Mouse (Mus musculus) stomach, embryonic 16.5 days (tissue): ENCODE results near the gene Tmem229b. TPM values are rescaled to one million over a fixed set of nuclear protein-coding genes. Genes with fewer than 3 reads are reported as not detected.
A peak's percentile ranks its signal among the peaks of the same experiment; 100 is the strongest.

Source experiments
- ATAC-seq: fragments of 200-750 bp; cut with Nextera tagmentation; 2 replicates; pipeline ENCODE4 v1.8.0; 2017; ENCODE audit warnings: moderate number of reproducible peaks, moderate TSS enrichment; ENCODE audit not compliant: insufficient read depth, low FRiP score
- H3K27ac ChIP-seq: fragments of 300-500 bp; sonication (generic); 2 replicates; pipeline ENCODE4 v1.5.1; 2014; ENCODE audit warnings: low read length
- H3K27me3 ChIP-seq: fragments of 300-500 bp; sonication (generic); 2 replicates; pipeline ENCODE4 v1.6.1; 2014; ENCODE audit warnings: low read length, control low read depth, mixed read lengths; ENCODE audit not compliant: control insufficient read depth, insufficient read depth
- H3K36me3 ChIP-seq: fragments of 300-500 bp; sonication (generic); 2 replicates; pipeline ENCODE4 v1.6.1; 2014; ENCODE audit warnings: low read length; ENCODE audit not compliant: control insufficient read depth, insufficient read depth
- H3K4me1 ChIP-seq: fragments of 300-500 bp; sonication (generic); 2 replicates; pipeline ENCODE4 v1.6.1; 2014; ENCODE audit warnings: low read length, control low read depth, mixed read lengths; ENCODE audit not compliant: control insufficient read depth, insufficient read depth
- H3K4me2 ChIP-seq: fragments of 300-500 bp; sonication (generic); 2 replicates; pipeline ENCODE4 v1.6.1; 2014; ENCODE audit warnings: low read depth, low read length, mixed read lengths
- H3K4me3 ChIP-seq: fragments of 300-500 bp; sonication (generic); replicated peaks from 2 replicates; pipeline ENCODE4 v1.5.1; 2014; ENCODE audit warnings: mild to moderate bottlenecking, low read length
- H3K9ac ChIP-seq: fragments of 300-500 bp; sonication (generic); 2 replicates; pipeline ENCODE4 v1.6.1; 2014; ENCODE audit warnings: low read length
- H3K9me3 ChIP-seq: fragments of 300-500 bp; sonication (generic); replicated peaks from 2 replicates; pipeline ENCODE4 v1.6.1; 2016; ENCODE audit warnings: low read length, control low read depth; ENCODE audit not compliant: control insufficient read depth
- WGBS: fragments of 180-500 bp; shearing (Covaris S2); extraction: QIAGEN DNeasy Blood & Tissue Kit; methylation state at CpG from one replicate; pipeline ENCODE4 v1.1.7; 2014; 5-methylcytosine and 5-hydroxymethylcytosine counted together
- polyA plus RNA-seq: library from polyadenylated mRNA; unstranded; fragments of >200 nt; fragmentation: Nextera tagmentation; extraction: Ambion mirVana; gene quantifications from 2 replicates; pipeline ENCODE4 v1.2.1, GENCODE M21; 2015

Gene Tmem229b
- polyA plus RNA-seq, 1 experiment from 2014 or later: 7.6 TPM

DNA sequence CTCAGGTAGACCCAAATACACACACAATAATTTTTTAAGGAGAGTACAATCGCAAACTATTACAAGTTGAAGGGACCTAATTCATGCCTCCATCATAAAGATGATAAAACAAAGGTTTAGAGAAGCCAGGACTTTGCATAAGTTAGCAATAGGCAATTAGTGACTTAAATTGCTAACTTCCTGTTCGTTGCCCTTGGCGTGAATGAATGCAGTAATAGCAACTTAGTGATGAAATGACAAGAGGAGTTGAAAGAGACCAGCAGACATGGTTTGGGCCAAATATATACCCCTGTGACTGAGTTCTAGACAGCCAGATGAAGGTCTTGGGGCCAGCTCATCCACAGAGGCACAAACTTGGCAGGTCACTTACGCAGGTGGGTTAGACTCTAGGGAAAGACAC is 11.2 kb downstream of the Tmem229b start:
- no peak overlapping the region for H3K4me2 ChIP-seq
- H3K4me1 ChIP-seq: no peaks in the 10 kb centered on the region
- whole genome bisulfite sequencing: 79% methylated on average over 4 of the region's 4 CpGs
- H3K9ac ChIP-seq: no peak overlapping the region
- no peak overlapping the region for H3K27ac ChIP-seq
- no peaks in the 10 kb centered on the region for H3K27me3 ChIP-seq
- no peaks in the 10 kb centered on the region for H3K36me3 ChIP-seq
- H3K9me3 ChIP-seq: no peaks in the 10 kb centered on the region
- no peak for ATAC-seq
- H3K4me3 ChIP-seq: no peak overlapping the region

DNA sequence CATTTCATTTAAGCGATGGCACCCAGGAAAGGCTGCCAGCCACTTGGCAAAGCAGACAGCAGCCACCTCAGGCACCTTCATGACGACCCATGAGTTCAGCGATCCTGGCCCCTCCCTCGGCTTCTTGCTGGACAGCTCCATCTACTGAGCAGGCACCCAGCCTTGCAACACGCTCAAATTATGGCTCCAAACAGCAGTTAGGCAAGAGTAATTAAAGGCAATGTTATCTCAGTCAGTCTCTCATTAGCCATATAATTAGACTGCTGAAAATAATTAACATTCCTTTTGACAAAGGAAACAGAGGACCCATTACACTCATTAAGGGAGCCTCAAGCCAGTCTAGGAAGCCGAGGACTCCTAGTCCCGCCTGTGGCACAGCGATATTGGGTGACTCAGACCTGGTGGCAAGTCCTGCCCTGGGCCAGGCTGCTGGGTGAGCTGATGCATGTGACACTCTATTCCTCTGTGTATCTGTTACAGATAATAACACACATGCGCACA is 19.8 kb downstream of the Tmem229b start:
- Histone ChIP-seq H3K4me3 (no peak overlapping the region), H3K9me3 (no peaks in the 10 kb centered on the region), H3K27me3 (no peaks in the 10 kb centered on the region), H3K4me1 (peaks cover 8% of the 10 kb centered on the region; the same call in 1 of the 2 replicates), H3K9ac (no peak overlapping the region), H3K4me2 (no peak overlapping the region), H3K27ac (no peak overlapping the region), H3K36me3 (no peaks in the 10 kb centered on the region)
- WGBS: 55% methylated on average over 9 of the region's 9 CpGs
- no peak for ATAC-seq

DNA sequence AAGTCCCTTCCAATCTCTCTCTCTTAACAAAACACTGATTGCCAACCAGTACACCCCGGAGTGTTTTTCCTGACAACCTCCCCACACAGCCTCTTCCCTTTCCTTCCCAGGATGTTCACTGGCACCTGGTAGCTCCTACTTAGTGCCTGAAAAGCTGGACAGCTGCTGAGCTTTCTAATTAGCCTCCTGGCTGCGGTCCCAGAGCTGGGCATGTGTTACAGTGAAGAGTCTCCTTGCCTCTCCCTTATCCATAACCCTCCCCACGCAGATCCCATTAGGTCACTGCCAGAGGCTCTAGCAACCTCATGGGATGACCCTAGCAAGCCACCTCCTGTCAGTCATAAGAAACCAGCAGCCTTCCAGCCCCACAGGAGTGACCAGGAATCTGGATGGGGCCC is 23.4 kb downstream of the Tmem229b start:
- Histone ChIP-seq H3K4me3 (no peak overlapping the region), H3K9me3 (no peaks in the 10 kb centered on the region; the same call in 1 of the 2 replicates), H3K36me3 (no peaks in the 10 kb centered on the region), H3K27me3 (no peaks in the 10 kb centered on the region), H3K27ac (peak overlapping the region; percentile 75), H3K4me2 (no peak overlapping the region), H3K9ac (no peak overlapping the region), H3K4me1 (peaks cover 12% of the 10 kb centered on the region; the same call in 1 of the 2 replicates)
- ATAC-seq: peak; percentile 42
- WGBS: 47% methylated on average over 3 of the region's 3 CpGs

DNA sequence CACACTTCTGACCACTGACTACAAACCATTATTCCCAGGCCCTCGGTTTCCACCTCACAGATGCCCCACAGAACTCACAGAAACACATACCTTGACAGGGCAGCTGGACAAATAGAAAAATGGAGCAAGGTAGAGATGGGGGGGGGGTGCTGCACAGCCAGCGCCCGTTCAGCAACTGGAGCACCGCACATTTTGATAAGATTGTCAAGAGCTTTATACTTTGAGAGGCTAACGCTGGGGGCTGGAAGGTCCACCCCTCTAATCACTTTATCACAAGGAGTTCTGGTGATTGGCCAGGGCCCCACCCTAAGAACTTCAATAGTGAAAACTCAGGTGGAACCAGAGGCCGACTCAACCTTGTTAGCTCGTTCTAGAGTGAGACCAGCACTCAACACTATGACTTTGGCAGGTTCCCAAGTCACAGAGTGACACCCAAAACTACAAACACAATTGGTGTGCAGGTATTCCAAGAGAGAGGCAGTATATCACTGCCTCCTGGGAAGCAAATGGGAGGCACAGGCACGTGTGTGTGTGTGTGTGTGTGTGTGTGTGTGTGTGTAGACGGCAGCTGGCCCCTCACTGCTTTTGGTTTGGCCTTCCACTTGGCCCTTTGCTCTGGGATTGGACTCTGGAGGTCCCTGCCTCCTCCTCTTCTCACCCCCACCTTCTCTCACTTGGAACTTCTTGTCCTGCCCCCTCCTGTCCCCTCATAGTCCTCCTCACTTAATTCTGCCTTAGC is 24.0 kb downstream of the Tmem229b start:
- no peaks in the 10 kb centered on the region; the same call in 1 of the 2 replicates for H3K9me3 ChIP-seq
- ATAC-seq: peak; percentile 87
- H3K27me3 ChIP-seq: no peaks in the 10 kb centered on the region
- peaks cover 12% of the 10 kb centered on the region; the same call in 1 of the 2 replicates for H3K4me1 ChIP-seq
- 55% methylated on average over 8 of the region's 9 CpGs for WGBS
- no peak overlapping the region for H3K4me2 ChIP-seq
- no peak overlapping the region for H3K4me3 ChIP-seq
- H3K36me3 ChIP-seq: no peaks in the 10 kb centered on the region
- no peak overlapping the region for H3K9ac ChIP-seq
- H3K27ac ChIP-seq: peak overlapping the region; percentile 75

DNA sequence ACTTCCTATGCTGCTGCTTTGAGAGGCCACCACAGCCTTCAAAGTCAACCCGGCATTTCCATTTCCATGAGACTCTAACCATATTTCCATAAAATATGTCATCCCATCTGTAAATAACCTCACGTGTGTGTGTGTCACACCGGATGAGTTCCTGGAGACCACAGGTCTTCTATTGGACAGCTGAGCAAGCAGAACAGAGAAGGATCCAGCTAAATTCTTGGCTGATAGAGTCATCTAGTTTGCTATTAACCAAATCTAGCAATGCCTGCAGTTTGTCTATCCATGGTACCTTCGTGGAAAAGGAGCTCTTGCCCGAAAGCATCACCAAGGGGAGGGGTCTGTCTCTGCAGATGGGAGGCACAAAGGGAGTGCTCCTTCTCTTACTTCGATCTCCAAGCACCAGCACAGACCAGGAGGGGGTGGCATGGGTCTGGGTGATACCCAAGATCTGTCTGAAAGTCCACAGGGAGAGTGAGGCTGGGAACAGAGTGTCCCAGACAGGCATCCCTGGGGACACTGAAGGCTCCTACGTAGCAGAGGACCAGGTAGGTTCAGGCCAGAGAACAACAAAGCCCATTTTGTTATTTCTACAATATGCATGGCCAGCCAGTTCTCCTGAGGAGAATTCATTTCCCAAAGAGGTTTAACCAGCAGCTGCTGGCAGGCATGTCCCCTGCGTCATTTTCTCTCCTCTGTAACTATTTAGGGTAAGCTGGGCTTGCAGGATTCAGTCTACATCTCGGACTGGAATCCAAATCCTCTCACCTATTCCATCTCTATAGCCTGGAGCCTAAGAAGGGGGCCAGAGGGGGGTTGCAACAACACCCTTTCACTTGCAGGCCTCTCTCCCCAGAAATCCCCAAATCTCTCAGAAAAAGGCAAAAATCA is 25.2 kb downstream of the Tmem229b start:
- no peak overlapping the region for H3K4me2 ChIP-seq
- ATAC-seq: no peak
- no peaks in the 10 kb centered on the region for H3K36me3 ChIP-seq
- 54% methylated on average over 9 of the region's 9 CpGs for WGBS
- peaks cover 12% of the 10 kb centered on the region; the same call in 1 of the 2 replicates for H3K4me1 ChIP-seq
- peak overlapping the region; percentile 75; the same call in 1 of the 2 replicates for H3K27ac ChIP-seq
- no peak overlapping the region for H3K4me3 ChIP-seq
- no peak overlapping the region for H3K9ac ChIP-seq
- no peaks in the 10 kb centered on the region for H3K27me3 ChIP-seq
- no peaks in the 10 kb centered on the region; the same call in 1 of the 2 replicates for H3K9me3 ChIP-seq

DNA sequence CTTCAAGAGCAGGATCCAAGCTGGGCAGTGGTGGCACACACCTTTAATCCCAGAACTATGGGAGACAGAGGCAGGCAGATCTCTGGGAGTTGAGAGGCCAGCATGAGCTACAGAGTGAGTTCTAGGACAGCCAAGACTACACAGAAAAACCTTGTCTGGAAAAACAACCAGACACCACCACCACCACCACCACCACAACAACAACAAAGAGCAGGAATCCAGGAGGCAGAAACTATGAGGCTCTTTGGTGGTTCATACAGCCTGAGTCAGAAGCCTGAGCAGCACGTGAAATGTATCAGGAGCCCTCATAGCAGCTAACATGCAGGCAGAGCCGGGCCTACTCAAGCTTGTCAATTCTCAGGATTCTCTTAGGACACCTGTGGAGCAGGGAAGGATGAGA is 26.3 kb downstream of the Tmem229b start:
- H3K27ac ChIP-seq: 0 out of 2 replicates have a peak overlapping the region, but pooled peaks have one; percentile 11
- no peak overlapping the region for H3K4me2 ChIP-seq
- no peak overlapping the region for H3K4me3 ChIP-seq
- no peak overlapping the region for H3K9ac ChIP-seq
- H3K27me3 ChIP-seq: no peaks in the 10 kb centered on the region
- no peaks in the 10 kb centered on the region for H3K36me3 ChIP-seq
- 81% methylated on average over 2 of the region's 2 CpGs for WGBS
- ATAC-seq: no peak
- no peaks in the 10 kb centered on the region; the same call in 1 of the 2 replicates for H3K9me3 ChIP-seq
- peaks cover 12% of the 10 kb centered on the region; the same call in 1 of the 2 replicates for H3K4me1 ChIP-seq

DNA sequence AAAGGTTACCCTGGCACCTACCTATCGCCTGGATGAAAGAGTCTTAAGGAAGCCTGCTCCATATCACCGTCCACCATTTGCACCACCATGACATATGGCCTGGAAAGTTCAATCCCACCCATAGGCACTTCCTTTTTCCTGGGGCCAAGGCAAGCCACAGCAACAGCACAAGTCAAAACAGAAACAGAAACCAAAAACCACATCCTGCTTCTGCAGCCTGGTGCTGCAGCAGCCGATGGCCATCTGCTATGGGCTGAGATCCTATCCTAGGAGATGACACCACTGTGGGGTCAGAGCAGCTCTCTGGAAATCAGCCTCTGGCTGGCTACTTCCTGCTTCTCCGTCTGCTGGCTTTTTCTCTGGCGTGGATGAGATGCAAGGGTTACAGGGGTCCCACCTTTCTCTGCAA is 26.7 kb downstream of the Tmem229b start:
- Histone ChIP-seq H3K9me3 (no peaks in the 10 kb centered on the region; the same call in 1 of the 2 replicates), H3K4me3 (no peak overlapping the region), H3K4me2 (no peak overlapping the region), H3K27ac (0 out of 2 replicates have a peak overlapping the region, but pooled peaks have one; percentile 11), H3K4me1 (peaks cover 12% of the 10 kb centered on the region; the same call in 1 of the 2 replicates), H3K9ac (no peak overlapping the region), H3K36me3 (no peaks in the 10 kb centered on the region), H3K27me3 (no peaks in the 10 kb centered on the region)
- no peak for ATAC-seq
- WGBS: 67% methylated on average over 5 of the region's 5 CpGs

DNA sequence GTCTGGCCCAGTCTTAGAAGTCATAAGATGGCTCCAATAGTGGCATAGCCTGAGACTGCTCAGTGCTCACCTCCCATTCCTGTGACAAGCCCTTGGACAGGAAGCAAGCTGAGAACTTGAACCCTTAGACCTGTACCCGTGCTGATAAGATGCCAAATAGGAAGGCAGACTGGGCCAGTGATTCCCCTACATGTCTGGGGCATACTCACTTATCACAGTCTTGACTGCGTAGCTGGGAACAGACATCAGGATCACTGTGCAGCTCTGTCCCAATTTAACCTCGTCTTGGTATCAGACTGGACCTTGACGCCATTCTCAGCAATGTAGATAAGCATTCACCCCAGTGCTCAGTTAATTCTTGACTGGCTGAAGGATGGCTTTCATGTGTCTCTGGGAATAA is 29.9 kb downstream of the Tmem229b start:
- Histone ChIP-seq H3K27me3 (no peaks in the 10 kb centered on the region), H3K27ac (no peak overlapping the region), H3K9ac (no peak overlapping the region), H3K9me3 (no peaks in the 10 kb centered on the region; the same call in 1 of the 2 replicates), H3K4me2 (no peak overlapping the region), H3K4me3 (no peak overlapping the region), H3K4me1 (0 out of 2 replicates have a peak, but pooled peaks cover 3% of the 10 kb centered on the region), H3K36me3 (no peaks in the 10 kb centered on the region)
- 74% methylated on average over 4 of the region's 4 CpGs for WGBS
- no peak for ATAC-seq
